Mouse (Mus musculus) frontal cortex, postnatal 25 days (tissue): ENCODE results near the gene Olfr839-ps1.

ENCODE experiments used
- DNase-seq, 2 experiments: peaks; one replicate each; pipeline ENCODE4 v3.0.0; 2022; ENCODE audit warnings: low spot score in 2 of 2

Olfr839-ps1 gene

GRCm38 (mm10) chr9:19177212-19177611 is at the start of gene Olfr839-ps1:
TSS of gene Olfr839-ps1 (minus strand) at chr9:19177312.
- DNase-seq, result no peak

- no peak for DNase-seq
Observed at GRCm38 (mm10) chr9:19136017-19136416, 41.1 kb downstream of the Olfr839-ps1 start, which contains the start of gene Olfr837. TSS of gene Olfr837 (plus strand) at chr9:19136317.

- DNase-seq, result no peak
Observed at GRCm38 (mm10) chr9:19120082-19120481, 57.0 kb downstream of the Olfr839-ps1 start, which contains the start of gene Olfr836. TSS of gene Olfr836 (plus strand) at chr9:19120382.
